Mouse (Mus musculus): ENCODE measurements around the gene Synpo2l.
A peak's percentile ranks its signal among the peaks of the same experiment; 100 is the strongest.
"Not testable (repeated sequence)": the region's sequence is repeated elsewhere in the genome, so short reads cannot be mapped to it uniquely, and the experiment has no call there.

Synpo2l gene

GRCm38 (mm10) chr14:20668154-20668810 is at the start of gene Synpo2l:
Synpo2l (minus strand) TSS chr14:20668354.
- DNase-seq (ENCODE audit: low spot score): no peak

- no peak for DNase-seq (ENCODE audit: low spot score)
These were observed 45.7 kb upstream of the Synpo2l start for GRCm38 (mm10) chr14:20713832-20714231.

GRCm38 (mm10) chr14:20708239-20708638 is 40.1 kb upstream of the Synpo2l start:
- no peak for DNase-seq (ENCODE audit: low spot score)

GRCm38 (mm10) chr14:20707201-20708190 is 39.3 kb upstream of the Synpo2l start, which contains the start of gene Zswim8:
Zswim8 (plus strand) TSS chr14:20707552.
- peak; percentile 80 for DNase-seq (ENCODE audit: low spot score)

GRCm38 (mm10) chr14:20703461-20703860 is 35.3 kb upstream of the Synpo2l start:
- not testable (repeated sequence) for DNase-seq (ENCODE audit: low spot score)

GRCm38 (mm10) chr14:20702741-20703381 is 34.7 kb upstream of the Synpo2l start, which contains the start of gene Chchd1:
Chchd1 (plus strand) TSS chr14:20703006.
- peak; percentile 92 for DNase-seq (ENCODE audit: low spot score)

- DNase-seq (ENCODE audit: low spot score): no peak
These were observed 34.1 kb upstream of the Synpo2l start for GRCm38 (mm10) chr14:20702096-20702740.

GRCm38 (mm10) chr14:20701554-20701953 is 33.4 kb upstream of the Synpo2l start:
- no peak for DNase-seq (ENCODE audit: low spot score)

GRCm38 (mm10) chr14:20700362-20700761 is 32.2 kb upstream of the Synpo2l start:
- no peak for DNase-seq (ENCODE audit: low spot score)

GRCm38 (mm10) chr14:20698515-20698914 is 30.4 kb upstream of the Synpo2l start:
- DNase-seq (ENCODE audit: low spot score): no peak

- DNase-seq (ENCODE audit: low spot score): no peak
These were observed 28.8 kb upstream of the Synpo2l start for GRCm38 (mm10) chr14:20696986-20697385.

GRCm38 (mm10) chr14:20695761-20696520 is 27.8 kb upstream of the Synpo2l start:
- no peak for DNase-seq (ENCODE audit: low spot score)

GRCm38 (mm10) chr14:20694884-20695760 is 27.0 kb upstream of the Synpo2l start, which contains the start of gene Fut11:
Fut11 (plus strand) TSS chr14:20694968.
- DNase-seq (ENCODE audit: low spot score): peak; percentile 78

GRCm38 (mm10) chr14:20694185-20694883 is 26.2 kb upstream of the Synpo2l start:
- DNase-seq (ENCODE audit: low spot score): no peak

- no peak for DNase-seq (ENCODE audit: low spot score)
These were observed 25.5 kb upstream of the Synpo2l start for GRCm38 (mm10) chr14:20693589-20694101.

GRCm38 (mm10) chr14:20691772-20692171 is 23.6 kb upstream of the Synpo2l start:
- no peak for DNase-seq (ENCODE audit: low spot score)

GRCm38 (mm10) chr14:20689009-20689408 is 20.9 kb upstream of the Synpo2l start:
- DNase-seq (ENCODE audit: low spot score): no peak

GRCm38 (mm10) chr14:20686576-20686975 is 18.4 kb upstream of the Synpo2l start:
- no peak for DNase-seq (ENCODE audit: low spot score)

GRCm38 (mm10) chr14:20682498-20682897 is 14.3 kb upstream of the Synpo2l start:
- no peak for DNase-seq (ENCODE audit: low spot score)
